Mouse (Mus musculus) hindbrain, embryonic 12.5 days (tissue): ENCODE results near the gene Anapc16. TPM values are rescaled to one million over a fixed set of nuclear protein-coding genes. Genes with fewer than 3 reads are reported as not detected.

Experiments used
- ATAC-seq: fragments of 200-750 bp; cut with Nextera tagmentation; 2 replicates; pipeline ENCODE4 v1.8.0; 2017; ENCODE audit warnings: moderate TSS enrichment; ENCODE audit not compliant: low FRiP score
- H3K27ac ChIP-seq: fragments of 300-500 bp; sonication (generic); 2 replicates; pipeline ENCODE4 v1.5.1; 2016; ENCODE audit warnings: mild to moderate bottlenecking
- H3K27me3 ChIP-seq: fragments of 300-500 bp; sonication (generic); 2 replicates; pipeline ENCODE4 v1.6.1; 2016; ENCODE audit warnings: mild to moderate bottlenecking
- H3K36me3 ChIP-seq: fragments of 300-500 bp; sonication (generic); 2 replicates; pipeline ENCODE4 v1.6.1; 2016; ENCODE audit warnings: mild to moderate bottlenecking
- H3K4me1 ChIP-seq: fragments of 300-500 bp; sonication (generic); 2 replicates; pipeline ENCODE4 v1.6.1; 2016
- H3K4me2 ChIP-seq: fragments of 300-500 bp; sonication (generic); replicated peaks from 2 replicates; pipeline ENCODE4 v1.6.1; 2016; ENCODE audit warnings: mild to moderate bottlenecking
- H3K4me3 ChIP-seq: fragments of 300-500 bp; sonication (generic); 2 replicates; pipeline ENCODE4 v1.5.1; 2016; ENCODE audit warnings: mild to moderate bottlenecking
- H3K9ac ChIP-seq: fragments of 300-500 bp; sonication (generic); 2 replicates; pipeline ENCODE4 v1.6.1; 2016; ENCODE audit warnings: mild to moderate bottlenecking, moderate library complexity
- H3K9me3 ChIP-seq: fragments of 300-500 bp; sonication (generic); replicated peaks from 2 replicates; pipeline ENCODE4 v1.6.1; 2016; ENCODE audit warnings: mild to moderate bottlenecking
- WGBS: fragments of 180-500 bp; shearing (Covaris S2); methylation state at CpG from one replicate; pipeline ENCODE4 v1.1.7; 2016; 5-methylcytosine and 5-hydroxymethylcytosine counted together
- polyA plus RNA-seq: library from polyadenylated mRNA; unstranded; fragments of >200 nt; fragmentation: Nextera tagmentation; extraction: Ambion mirVana; gene quantifications from 2 replicates; pipeline ENCODE4 v1.2.1, GENCODE M21; 2016

The Anapc16 gene
- 113 and 119 TPM in 2 replicates for polyA plus RNA-seq

DNA sequence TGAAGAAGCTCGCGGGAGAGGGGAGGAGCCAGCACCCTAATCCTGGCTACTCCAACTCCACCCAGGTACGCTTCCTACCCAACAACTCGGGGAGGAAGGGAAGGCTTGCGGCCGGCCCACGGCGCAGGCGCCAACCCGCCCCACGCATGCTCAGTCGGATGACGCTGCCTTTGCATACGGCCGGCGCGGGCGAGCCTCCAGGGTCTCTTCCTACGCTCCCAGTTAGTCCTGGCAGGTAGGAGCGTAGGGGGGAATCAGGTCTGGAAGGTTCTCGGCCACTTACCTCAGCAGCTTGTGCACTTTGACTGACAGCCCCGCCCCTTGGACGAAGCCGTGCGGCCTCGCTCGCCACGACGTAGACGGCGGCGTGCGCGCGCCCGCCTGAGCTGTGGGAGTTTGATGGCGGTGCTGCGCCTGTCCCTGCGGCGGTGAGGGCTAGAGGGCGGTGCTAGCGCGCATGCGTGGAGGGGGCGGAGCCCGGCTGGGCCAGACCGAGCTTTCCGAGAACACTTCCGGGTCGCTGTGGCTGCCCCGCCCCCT is at the start of gene Anapc16, which contains the start of gene Ascc1:
TSS of gene Anapc16 (minus strand) at position 463 of the 540 bp plus-strand sequence.
TSS of gene Ascc1 (plus strand) at position 133 of the 540 bp plus-strand sequence.
- H3K4me1 ChIP-seq = peaks cover 15% of the 10 kb centered on the region
- no peaks in the 10 kb centered on the region for H3K27me3 ChIP-seq
- H3K9me3 ChIP-seq = no peaks in the 10 kb centered on the region
- H3K27ac ChIP-seq = peak within 1 kb of the TSS; percentile 98
- peak within 1 kb of the TSS; percentile 57 for H3K4me3 ChIP-seq
- H3K4me2 ChIP-seq = peak within 1 kb of the TSS; percentile 86
- peaks cover 7% of the 10 kb centered on the region; the same call in 1 of the 2 replicates for H3K36me3 ChIP-seq
- peak; percentile 97 for ATAC-seq
- H3K9ac ChIP-seq = peak within 1 kb of the TSS; percentile 78
- WGBS = under 1% methylated on average over 51 of the region's 51 CpGs

DNA sequence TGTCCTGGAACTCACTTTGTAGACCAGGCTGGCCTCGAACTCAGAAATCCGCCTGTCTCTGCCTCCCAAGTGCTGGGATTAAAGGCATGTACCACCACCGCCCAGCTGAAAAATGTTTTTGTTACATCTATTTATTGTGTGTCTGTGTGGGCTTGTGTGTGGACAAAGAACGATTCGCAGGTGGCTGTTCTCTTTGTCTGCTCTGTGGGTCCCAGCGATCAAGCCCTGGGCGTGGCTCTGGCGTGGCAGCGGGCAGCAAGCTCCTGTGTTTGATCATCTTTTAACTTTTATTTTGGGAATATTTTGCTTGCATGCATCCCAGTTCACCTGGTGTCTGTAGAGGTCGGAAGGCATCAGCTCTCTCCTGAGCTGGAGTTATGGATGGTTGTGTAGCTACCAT is 47.6 kb upstream of the Anapc16 start:
- 95% methylated on average over 10 of the region's 10 CpGs for WGBS
- no peaks in the 10 kb centered on the region for H3K4me1 ChIP-seq
- H3K4me3 ChIP-seq = no peak overlapping the region
- no peak overlapping the region for H3K4me2 ChIP-seq
- H3K36me3 ChIP-seq = peaks cover 8% of the 10 kb centered on the region
- H3K9me3 ChIP-seq = no peaks in the 10 kb centered on the region
- no peak overlapping the region for H3K27ac ChIP-seq
- no peak for ATAC-seq
- no peaks in the 10 kb centered on the region for H3K27me3 ChIP-seq
- H3K9ac ChIP-seq = no peak overlapping the region

DNA sequence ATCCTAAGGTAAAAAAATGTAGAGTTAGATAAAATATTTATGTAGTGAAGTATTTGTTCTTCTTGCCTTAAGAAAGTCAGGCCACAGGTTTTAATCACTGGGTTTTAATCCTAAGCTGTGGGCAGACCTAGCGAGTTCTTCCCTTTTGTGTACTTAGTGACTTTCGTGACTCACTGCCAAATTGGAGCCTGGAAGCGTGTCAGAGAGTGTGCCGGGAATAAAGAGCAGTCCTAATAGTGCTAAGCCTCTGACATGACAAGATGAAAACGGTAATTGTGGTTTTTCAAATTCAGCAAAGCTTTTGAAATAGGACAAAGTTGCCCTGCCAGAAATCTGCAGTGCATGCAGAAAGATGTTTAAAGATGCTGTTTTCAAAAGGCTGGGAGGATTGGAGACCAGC is 43.8 kb upstream of the Anapc16 start:
- Histone ChIP-seq H3K9me3 (no peaks in the 10 kb centered on the region), H3K27me3 (no peaks in the 10 kb centered on the region), H3K9ac (no peak overlapping the region), H3K36me3 (peaks cover 9% of the 10 kb centered on the region; the same call in 1 of the 2 replicates), H3K4me2 (no peak overlapping the region), H3K4me1 (no peaks in the 10 kb centered on the region), H3K27ac (no peak overlapping the region), H3K4me3 (no peak overlapping the region)
- ATAC-seq = no peak
- WGBS = 52% methylated on average over 5 of the region's 5 CpGs

DNA sequence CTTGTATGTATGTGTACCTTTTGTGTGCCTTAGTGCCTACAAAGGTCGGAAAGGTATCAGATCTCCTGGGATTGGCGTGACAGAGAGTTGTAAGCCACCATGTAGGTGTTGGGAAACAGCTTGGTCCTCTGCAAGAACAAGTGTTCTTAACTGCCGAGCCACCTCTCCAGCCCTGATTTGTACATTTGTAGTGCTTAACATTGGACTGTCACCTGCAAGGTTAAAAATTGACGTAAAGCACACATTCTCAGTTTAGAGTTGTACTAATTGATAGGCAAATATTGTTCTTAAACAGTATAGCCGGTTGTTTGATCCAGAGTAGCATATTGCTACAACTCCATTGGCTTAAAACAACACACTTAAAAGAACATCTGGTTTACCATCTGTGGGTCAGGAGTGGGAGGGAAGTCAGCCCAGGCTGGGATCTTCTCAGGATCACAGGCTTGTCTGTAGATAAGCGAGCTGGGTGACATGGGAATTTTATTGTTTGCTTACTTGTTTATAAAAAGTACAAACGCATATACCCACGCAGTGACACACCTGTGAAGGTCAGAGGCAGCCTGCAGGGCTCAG is 39.5 kb upstream of the Anapc16 start:
- H3K36me3 ChIP-seq = 0 out of 2 replicates have a peak, but pooled peaks cover 4% of the 10 kb centered on the region
- no peak overlapping the region for H3K27ac ChIP-seq
- no peaks in the 10 kb centered on the region for H3K27me3 ChIP-seq
- no peak overlapping the region for H3K4me3 ChIP-seq
- 81% methylated on average over 8 of the region's 8 CpGs for WGBS
- ATAC-seq = no peak
- H3K4me2 ChIP-seq = no peak overlapping the region
- H3K4me1 ChIP-seq = no peaks in the 10 kb centered on the region
- H3K9ac ChIP-seq = no peak overlapping the region
- no peaks in the 10 kb centered on the region for H3K9me3 ChIP-seq

DNA sequence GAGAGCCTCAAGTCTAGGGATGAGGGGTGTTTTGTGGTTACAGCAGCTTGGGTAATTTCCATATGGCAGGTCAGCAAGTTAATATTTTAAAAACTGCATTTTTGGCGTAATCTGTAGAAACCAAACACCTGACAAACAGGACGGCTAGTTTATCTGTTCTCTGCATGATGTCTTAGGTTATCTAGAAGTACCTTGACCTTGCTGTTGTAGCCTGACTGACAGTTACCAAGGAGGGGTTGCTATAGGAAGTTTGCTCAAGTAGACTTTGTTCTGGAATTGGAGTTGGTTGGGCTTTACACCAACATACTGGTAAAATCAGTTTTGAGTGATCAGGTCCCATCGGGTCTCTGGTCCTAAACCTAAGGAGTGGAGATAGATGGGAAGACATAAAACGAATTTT is 32.8 kb upstream of the Anapc16 start:
- Histone ChIP-seq H3K9me3 (no peaks in the 10 kb centered on the region), H3K4me3 (no peak overlapping the region), H3K27me3 (no peaks in the 10 kb centered on the region), H3K9ac (no peak overlapping the region), H3K36me3 (no peaks in the 10 kb centered on the region), H3K4me1 (peaks cover 17% of the 10 kb centered on the region), H3K27ac (no peak overlapping the region), H3K4me2 (no peak overlapping the region)
- no peak for ATAC-seq
- WGBS = 78% methylated on average over 4 of the region's 4 CpGs

DNA sequence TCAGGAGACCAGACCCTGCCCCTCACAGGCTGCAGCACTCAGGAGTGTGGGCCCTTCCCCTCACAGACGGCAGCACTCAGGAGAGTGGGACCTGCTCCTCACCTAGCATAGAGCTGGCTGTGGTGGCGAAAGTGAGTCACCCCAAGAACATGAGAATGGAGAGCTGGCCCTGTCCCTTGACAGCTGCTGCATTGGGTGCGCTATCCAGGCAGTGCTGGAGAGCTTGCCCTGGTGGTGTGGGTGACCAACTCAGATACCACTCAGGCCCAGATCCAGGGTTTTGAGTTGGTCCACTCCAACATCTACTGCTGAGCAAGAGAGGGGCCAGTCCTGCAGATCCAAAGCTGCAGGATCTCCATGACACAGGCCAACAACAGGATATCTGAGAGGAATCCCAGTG is 31.7 kb upstream of the Anapc16 start:
- Histone ChIP-seq H3K27me3 (no peaks in the 10 kb centered on the region), H3K4me1 (peaks cover 17% of the 10 kb centered on the region), H3K36me3 (no peaks in the 10 kb centered on the region), H3K4me3 (no peak overlapping the region), H3K9ac (0 out of 2 replicates have a peak overlapping the region, but pooled peaks have one; percentile 13), H3K4me2 (no peak overlapping the region), H3K27ac (no peak overlapping the region), H3K9me3 (no peaks in the 10 kb centered on the region)
- ATAC-seq = no peak
- WGBS = 84% methylated on average over 3 of the region's 3 CpGs

GRCm38 (mm10) chr10:60033064-60033463 is 30.1 kb upstream of the Anapc16 start:
- 51% methylated on average over 5 of the region's 5 CpGs for WGBS
- Histone ChIP-seq H3K9me3 (no peaks in the 10 kb centered on the region), H3K9ac (no peak overlapping the region), H3K27me3 (no peaks in the 10 kb centered on the region), H3K4me2 (no peak overlapping the region), H3K36me3 (no peaks in the 10 kb centered on the region), H3K4me1 (peaks cover 17% of the 10 kb centered on the region), H3K27ac (no peak overlapping the region), H3K4me3 (no peak overlapping the region)
- ATAC-seq = no peak

DNA sequence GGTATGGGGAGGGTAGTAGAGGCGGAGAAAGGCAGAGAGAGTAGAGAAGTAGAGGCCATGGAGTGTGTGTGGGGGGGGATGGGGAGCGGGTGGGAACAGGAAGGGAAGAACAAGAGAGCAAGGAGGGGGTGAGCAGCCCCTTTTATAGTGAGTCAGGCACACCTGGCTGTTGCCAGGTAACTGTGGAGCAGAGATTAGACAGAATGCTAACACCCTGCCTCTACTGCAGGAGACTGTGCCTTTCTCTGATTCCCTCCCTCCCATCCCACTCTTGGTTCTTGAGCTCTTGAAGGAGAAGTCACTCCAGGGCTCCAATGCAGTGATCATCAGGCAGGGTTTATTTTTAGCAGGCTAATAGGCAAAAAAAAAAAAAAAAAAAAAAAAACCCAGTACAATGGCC is 29.7 kb upstream of the Anapc16 start:
- Histone ChIP-seq H3K27me3 (no peaks in the 10 kb centered on the region), H3K9me3 (no peaks in the 10 kb centered on the region), H3K4me3 (no peak overlapping the region), H3K9ac (no peak overlapping the region), H3K4me2 (no peak overlapping the region), H3K4me1 (peaks cover 18% of the 10 kb centered on the region), H3K27ac (no peak overlapping the region), H3K36me3 (no peaks in the 10 kb centered on the region)
- 64% methylated on average over 2 of the region's 2 CpGs for WGBS
- no peak for ATAC-seq

DNA sequence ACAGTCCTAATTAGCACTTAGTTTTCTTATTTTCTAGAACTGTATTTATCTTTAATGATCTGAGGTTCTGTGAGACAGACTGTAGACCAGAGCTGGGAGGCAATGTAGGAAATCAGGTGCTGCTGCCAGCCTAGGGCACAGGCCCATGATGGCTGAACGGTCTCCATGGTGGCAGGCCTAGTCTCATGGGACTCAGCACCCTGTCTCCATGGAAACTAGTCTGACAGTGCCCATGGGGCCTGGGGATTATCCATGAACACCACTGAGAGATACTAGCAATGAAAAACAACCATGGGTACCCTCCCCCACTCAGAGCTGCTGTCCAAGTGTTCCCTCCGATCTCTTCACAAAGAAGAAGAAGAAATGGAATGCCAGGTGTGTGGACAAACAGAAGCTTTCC is 29.1 kb upstream of the Anapc16 start:
- H3K4me3 ChIP-seq = no peak overlapping the region
- H3K9me3 ChIP-seq = no peaks in the 10 kb centered on the region
- H3K27me3 ChIP-seq = no peaks in the 10 kb centered on the region
- no peaks in the 10 kb centered on the region for H3K36me3 ChIP-seq
- ATAC-seq = no peak
- H3K9ac ChIP-seq = no peak overlapping the region
- H3K27ac ChIP-seq = no peak overlapping the region
- 58% methylated on average over 2 of the region's 2 CpGs for WGBS
- H3K4me2 ChIP-seq = no peak overlapping the region
- peaks cover 22% of the 10 kb centered on the region for H3K4me1 ChIP-seq

- Histone ChIP-seq H3K4me3 (no peak overlapping the region), H3K9ac (no peak overlapping the region), H3K27ac (no peak overlapping the region), H3K9me3 (no peaks in the 10 kb centered on the region), H3K4me1 (peaks cover 24% of the 10 kb centered on the region), H3K4me2 (no peak overlapping the region), H3K36me3 (no peaks in the 10 kb centered on the region), H3K27me3 (no peaks in the 10 kb centered on the region)
- 67% methylated on average over 8 of the region's 8 CpGs for WGBS
- no peak for ATAC-seq
These were observed 28.6 kb upstream of the Anapc16 start for GRCm38 (mm10) chr10:60031562-60031961.

GRCm38 (mm10) chr10:60029387-60029786 is 26.5 kb upstream of the Anapc16 start:
- Histone ChIP-seq H3K4me3 (no peak overlapping the region), H3K36me3 (0 out of 2 replicates have a peak, but pooled peaks cover 2% of the 10 kb centered on the region), H3K4me1 (peaks cover 24% of the 10 kb centered on the region), H3K9ac (no peak overlapping the region), H3K27ac (no peak overlapping the region), H3K9me3 (no peaks in the 10 kb centered on the region), H3K27me3 (no peaks in the 10 kb centered on the region), H3K4me2 (no peak overlapping the region)
- 85% methylated on average over 4 of the region's 4 CpGs for WGBS
- ATAC-seq = no peak

- H3K27ac ChIP-seq = no peak overlapping the region
- 66% methylated on average over 7 of the region's 7 CpGs for WGBS
These were observed 26.0 kb upstream of the Anapc16 start for GRCm38 (mm10) chr10:60028979-60029378.

GRCm38 (mm10) chr10:60028181-60028580 is 25.2 kb upstream of the Anapc16 start:
- H3K9ac ChIP-seq = no peak overlapping the region
- no peaks in the 10 kb centered on the region for H3K9me3 ChIP-seq
- H3K4me1 ChIP-seq = peaks cover 23% of the 10 kb centered on the region
- no peak overlapping the region for H3K27ac ChIP-seq
- no peak for ATAC-seq
- H3K4me3 ChIP-seq = no peak overlapping the region
- no peaks in the 10 kb centered on the region for H3K27me3 ChIP-seq
- 0 out of 2 replicates have a peak, but pooled peaks cover 3% of the 10 kb centered on the region for H3K36me3 ChIP-seq
- 83% methylated on average over 7 of the region's 7 CpGs for WGBS
- H3K4me2 ChIP-seq = no peak overlapping the region

More at GRCm38 (mm10) chr10:60028979-60029378, 26.0 kb upstream of the Anapc16 start:
- no peak overlapping the region for H3K4me2 ChIP-seq
- no peak for ATAC-seq
- peaks cover 24% of the 10 kb centered on the region for H3K4me1 ChIP-seq
- H3K4me3 ChIP-seq = no peak overlapping the region
- no peak overlapping the region for H3K9ac ChIP-seq
- no peaks in the 10 kb centered on the region for H3K27me3 ChIP-seq
- H3K36me3 ChIP-seq = 0 out of 2 replicates have a peak, but pooled peaks cover 3% of the 10 kb centered on the region
- H3K9me3 ChIP-seq = no peaks in the 10 kb centered on the region
